Mouse (Mus musculus): ENCODE results near the gene Zbtb17.

The Zbtb17 gene

DNA sequence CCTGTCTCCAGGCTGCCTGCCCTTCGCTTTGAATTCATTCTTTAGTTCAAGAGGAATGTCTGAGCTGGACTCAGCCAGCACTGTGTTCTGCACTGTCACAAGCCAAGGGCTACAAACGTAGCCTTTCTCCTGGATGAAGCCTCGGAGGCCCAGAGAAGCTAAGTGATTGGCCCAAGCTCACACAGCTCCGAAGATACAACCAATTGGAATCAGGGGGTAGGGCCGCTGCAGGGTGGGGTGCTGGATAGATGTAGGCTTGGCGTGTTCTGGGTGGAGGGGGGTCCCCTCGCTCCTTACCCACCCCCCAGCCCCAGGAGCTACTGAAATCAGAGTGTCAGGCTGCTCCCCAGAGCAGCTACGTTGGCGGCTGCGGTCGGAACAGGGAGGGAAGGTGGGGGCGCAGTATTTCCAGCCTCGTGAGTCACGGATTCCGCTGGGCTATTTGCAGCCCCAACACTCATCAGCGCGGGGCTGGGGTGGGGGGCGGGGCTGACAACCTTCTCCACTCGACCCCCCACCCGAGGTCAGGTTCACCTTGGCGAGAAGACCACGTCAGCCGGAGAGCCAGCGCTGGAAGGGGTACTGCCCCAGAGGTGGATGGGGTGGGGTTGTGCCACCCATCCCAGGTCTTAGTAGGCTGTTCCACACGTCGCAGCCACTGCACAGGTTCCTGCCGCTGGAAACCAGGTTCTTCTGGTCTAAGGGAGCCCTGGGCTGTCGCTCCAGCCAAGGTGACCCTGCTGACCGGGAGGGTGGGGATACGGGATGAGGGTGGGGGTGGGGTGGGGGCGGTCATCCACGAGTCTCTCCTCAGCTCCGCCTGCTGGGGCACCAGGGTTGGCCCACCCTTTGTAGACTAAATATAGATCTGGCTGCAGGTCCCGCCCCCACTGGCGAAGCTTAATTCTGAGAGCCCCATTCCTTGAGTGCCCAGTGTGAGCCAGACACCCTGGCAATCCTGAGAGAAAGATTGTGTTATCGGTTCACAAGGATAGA lies 18.7 kb upstream of the Zbtb17 start:
- peak; percentile 93 for ATAC-seq (ENCODE audit: insufficient number of reproducible peaks, low FRiP score, low TSS enrichment)

DNA sequence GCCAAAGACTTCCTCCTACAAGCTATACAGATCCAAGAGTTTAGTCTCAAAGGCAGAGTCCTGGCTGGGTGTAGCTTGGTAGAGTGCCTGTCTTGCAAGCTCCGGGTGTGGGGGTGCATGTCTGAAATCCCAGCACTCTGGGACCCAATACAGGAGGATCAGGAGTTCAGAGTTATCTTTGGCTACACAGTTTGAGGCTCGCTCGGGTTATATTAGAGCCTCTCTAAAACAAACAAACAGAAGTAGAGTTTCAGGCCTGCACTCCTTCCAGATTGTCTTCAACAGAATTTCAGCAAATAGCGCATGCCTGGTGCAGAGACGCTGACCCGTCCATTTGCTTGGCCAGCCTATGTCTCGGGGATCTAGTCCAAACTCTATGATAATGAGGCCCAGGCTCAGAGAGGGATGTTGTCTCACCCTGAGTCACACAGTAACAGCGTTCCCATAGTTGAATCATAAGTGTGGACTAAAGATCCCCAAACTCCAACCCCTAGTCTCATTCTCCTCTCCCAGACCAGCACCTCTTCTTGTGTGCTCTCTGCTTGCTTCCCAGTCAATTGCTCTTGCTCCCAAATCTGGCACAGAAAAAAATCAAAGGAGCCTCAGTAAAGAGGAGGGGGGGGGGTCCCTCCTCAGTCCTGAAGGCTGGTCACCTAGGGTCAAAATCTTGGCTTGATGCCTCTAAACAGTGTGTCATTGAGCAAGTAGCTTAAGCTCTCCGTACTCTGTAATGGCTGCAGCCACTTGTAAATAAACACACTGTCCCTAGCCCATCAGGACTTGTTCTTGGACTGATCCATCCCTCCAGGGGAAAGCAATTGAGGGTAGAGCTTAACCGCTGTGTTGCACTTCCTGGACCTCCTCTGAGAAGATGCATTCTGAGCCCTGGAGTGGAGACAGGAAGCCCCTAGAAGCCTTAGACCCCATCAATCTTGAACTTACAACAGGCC lies 17.4 kb upstream of the Zbtb17 start:
- ATAC-seq (ENCODE audit: insufficient number of reproducible peaks, low FRiP score, low TSS enrichment): no peak

DNA sequence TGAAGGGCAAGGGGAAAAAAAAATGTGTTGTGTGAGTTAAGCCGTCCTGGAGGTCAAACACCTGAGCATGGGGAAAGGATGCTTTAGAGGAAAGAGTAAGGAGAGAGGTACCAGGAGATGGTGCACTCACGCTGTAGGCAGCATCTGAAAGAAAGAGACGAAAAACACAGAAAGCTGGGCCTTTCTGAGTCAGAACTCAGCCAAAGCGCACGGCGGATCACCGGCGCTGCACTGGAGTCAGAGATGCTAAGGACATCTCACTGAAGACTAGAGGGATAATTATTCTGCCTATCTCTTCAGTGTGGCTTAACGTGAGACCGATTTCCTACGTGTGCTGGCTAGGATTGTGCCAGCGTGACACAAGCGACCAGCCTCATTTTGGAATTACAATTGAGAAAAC lies 16.5 kb upstream of the Zbtb17 start:
- no peak for ATAC-seq (ENCODE audit: insufficient number of reproducible peaks, low FRiP score, low TSS enrichment)

DNA sequence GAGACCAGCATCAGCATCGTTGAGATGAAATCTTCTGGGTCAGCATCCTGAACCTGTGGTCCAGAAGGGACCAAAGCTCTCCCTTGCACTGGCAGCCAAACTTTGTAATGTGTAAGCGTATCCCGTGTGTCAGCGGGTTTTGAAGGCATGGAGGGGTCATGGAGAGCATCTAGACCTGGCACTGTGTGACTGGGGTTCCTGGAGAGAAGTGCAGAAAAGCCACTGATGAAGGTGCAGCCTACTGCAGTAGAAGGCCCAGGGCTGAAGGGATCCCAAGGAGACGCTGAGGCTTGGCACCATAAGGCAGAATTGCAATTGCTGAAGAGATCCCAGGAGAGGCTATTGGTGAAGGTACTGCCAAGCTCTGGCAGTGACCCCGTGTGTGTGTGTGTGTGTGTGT lies 15.1 kb upstream of the Zbtb17 start:
- ATAC-seq (ENCODE audit: insufficient number of reproducible peaks, low FRiP score, low TSS enrichment): no peak

DNA sequence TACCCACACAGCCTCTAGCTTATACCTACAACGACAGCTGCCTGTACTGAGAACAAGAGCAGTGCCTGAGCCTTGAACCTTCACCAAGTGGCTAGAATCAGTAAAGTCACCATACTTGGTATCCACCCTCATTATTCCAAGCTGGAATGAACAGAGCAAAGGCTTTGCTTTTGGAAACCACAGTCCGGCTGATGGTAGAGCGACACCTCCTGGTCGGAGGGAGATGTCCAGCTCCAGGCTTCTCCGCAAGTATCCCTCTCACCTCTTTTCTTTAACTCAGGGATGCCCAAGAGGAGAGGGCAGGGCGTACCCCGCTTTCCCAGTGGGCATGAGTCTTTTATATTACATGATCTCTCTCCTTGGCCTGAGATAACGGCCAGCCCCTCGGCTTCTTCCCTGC lies 14.6 kb upstream of the Zbtb17 start:
- no peak for ATAC-seq (ENCODE audit: insufficient number of reproducible peaks, low FRiP score, low TSS enrichment)

DNA sequence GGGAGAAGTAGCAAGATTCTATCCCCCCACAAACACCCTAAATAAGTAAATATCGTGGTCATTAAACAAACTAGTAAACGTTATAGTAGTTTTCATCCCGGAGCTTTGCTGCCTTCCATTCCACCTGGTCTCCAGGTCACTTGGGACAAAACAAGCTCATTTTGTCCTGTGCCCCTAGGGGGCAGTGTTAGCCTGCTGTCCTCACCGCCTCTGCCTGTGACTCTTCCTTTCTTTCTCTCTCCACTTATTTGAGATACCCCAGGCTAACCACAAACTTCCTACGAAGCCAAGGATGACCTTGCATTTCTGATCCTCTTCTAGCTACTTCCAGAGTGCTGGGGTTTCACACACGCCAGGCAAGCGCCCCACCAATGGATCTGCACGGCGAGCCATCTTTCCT lies 13.5 kb upstream of the Zbtb17 start:
- no peak for ATAC-seq (ENCODE audit: insufficient number of reproducible peaks, low FRiP score, low TSS enrichment)

DNA sequence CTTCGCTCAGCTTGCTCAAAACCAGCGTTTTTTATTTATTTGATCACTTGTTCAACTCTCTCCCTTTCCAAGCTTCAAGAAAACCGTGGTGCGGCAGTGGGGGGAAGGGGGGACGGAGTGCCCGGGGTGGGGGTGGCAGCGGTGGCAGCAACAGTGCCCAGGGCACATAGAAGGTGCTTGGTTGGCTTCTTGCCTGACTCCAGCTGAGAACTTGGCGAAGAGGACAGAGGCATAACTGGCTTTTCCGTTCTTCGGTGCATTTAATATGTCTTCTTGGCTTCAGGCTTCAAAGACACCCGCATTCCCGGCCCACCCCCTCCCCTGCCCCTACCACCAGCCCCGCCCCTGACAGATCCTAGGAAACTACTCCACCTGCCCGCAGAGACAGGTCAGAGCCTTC lies 11.8 kb upstream of the Zbtb17 start:
- no peak for ATAC-seq (ENCODE audit: insufficient number of reproducible peaks, low FRiP score, low TSS enrichment)

DNA sequence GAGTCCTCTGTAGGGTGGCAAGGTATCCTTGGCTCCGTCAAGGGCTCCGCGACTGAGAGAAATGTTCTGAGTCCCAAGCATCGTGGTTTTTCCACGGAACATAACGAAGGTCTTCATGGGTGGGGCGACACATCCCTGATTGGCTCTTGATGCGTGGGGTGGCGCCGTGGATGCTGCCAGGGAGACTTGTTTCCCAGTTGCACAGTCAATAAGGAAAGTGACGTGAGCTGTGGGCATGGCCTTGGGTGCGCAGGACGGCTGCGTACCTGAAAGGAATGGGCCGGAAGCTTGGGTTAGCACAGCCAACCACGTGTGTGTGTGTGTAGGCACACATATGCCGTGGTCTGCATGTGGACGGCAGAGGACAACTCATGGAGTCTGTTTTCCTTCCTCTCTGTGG lies 11.3 kb upstream of the Zbtb17 start:
- ATAC-seq (ENCODE audit: insufficient number of reproducible peaks, low FRiP score, low TSS enrichment): no peak

DNA sequence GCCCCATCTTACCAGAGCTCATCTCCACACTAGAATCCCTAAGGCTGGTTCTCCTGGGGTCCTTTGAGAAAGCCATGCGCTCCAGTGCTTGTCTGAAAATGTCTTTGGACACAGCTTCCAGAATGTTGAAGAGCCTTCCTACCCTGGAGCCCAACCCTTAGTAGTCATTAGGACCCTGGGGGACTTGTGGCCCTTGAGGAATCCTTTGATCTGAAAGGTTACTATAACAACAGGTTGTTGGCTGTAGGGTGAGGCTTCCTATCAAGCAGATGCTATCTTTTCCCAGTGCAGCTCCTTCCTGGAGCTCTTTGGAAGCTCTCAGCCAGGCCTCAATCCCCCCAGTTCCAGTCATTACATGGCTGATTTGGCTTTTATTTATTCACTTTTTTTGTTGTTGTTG lies 8.5 kb upstream of the Zbtb17 start, which contains the start of gene Srarp:
Gene Srarp, minus strand, starts transcription at position 132 of the 400 bp plus-strand sequence.
- no peak for ATAC-seq (ENCODE audit: insufficient number of reproducible peaks, low FRiP score, low TSS enrichment)

DNA sequence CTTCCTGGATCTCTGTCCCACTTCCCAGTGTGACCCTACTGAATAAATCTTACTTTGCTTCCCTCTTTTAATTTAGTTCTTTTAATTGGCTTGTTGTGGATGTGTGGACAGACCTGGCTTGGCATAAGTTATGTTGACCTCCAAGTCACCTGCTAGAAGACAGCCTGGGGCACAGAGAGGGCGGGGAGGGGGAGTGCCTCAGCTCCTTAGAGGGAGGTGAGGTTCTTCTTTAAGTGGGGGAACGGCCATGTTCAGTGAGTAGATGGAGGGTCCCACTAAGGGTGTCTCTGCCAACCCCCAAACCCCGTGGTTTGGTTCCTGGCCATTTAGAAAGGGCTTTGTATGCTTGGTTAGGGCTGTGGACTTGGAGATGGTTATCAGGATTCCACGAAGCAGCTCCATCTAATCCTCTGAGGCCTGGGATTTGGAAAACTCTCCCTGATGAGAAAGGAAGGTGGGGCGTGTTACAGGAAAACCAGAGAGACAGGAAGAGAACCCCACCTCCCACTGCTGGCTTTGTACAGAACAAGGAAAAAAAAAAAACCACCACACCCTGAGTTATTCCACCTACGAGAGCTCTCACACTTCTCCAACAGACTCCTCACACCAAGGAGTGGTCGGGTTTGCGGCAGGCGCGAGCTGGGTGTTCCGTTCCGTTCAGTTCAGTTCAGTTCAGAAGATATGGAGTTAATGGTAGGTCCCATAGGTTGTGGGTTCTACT lies 5.2 kb upstream of the Zbtb17 start:
- ATAC-seq (ENCODE audit: insufficient number of reproducible peaks, low FRiP score, low TSS enrichment): no peak

DNA sequence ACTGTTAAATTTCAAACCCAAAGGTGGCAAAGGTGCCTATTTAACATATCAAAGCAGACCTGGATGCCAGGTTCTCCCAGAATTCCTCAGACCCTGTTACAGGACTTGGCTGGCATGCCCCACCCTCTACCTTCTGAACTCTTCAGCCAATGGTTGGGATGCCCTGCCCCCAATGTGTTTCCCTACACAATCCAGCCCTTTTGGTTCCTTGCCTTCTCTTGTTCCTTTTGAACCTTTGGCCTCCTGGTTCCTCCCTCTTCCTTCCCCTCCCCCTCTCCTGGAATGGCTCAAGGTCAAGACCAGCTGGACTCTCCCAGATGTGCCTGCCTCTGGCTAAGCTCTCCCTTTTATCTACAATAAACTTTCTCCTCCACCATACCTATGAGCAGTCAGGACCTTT lies 3.6 kb upstream of the Zbtb17 start:
- ATAC-seq (ENCODE audit: insufficient number of reproducible peaks, low FRiP score, low TSS enrichment): no peak

DNA sequence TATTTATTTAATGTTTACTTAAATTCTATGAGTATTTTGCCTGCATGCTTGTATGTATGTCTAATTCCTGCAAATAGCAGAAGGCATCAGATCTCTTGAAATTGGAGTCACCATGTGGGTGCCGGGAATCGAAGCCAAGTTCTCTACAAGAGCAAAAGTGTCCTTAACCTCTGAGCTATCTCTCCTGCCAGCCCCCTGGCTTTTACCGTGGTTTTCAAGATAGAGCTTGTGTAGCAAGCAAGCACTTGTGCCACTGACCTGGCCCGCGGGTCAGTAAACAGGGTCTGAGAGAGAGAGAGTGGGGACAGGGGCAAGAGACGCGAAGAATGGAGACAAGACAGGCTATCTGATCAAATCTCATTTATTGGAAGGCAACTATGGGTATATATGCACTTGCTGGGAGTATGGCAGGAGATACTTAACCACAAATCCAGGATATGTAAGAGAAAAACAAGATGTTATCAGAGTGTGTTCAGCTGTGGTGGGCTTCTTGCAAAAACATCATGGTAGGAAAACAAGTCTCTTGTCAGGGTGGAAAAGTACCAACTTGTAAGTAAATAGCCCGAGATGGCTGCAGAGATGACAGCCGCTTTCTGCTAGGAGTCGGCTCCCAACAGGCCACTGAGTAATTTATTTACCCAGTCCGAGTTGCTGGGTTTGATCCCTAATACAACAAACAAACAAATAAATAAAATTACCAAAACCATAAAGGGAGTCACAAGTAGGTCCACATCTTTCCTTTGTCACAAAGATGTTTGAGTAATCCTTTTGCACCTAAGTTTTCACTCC lies 619 bp upstream of the Zbtb17 start:
- ATAC-seq (ENCODE audit: insufficient number of reproducible peaks, low FRiP score, low TSS enrichment): no peak

DNA sequence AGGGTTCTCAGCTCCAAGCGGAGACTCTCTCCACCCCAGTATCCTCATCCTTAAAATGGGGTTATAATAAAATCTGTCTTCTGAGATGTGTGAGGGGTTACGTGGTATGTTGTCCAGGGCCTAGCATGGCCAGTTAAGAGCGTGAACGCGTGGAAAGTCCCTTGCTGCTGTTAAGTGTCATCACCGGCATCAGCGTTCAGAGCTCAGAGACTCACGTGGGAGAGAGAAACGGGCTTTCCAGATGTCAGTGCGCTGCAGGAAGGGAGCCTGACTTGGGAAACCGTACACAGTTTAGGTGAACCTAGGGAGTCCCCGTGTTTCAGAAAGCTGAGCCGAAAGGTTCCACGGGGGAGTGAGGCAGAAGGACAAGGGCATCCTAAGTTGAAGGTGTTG lies 870 bp downstream of the Zbtb17 start:
- ATAC-seq (ENCODE audit: insufficient number of reproducible peaks, low FRiP score, low TSS enrichment): no peak

DNA sequence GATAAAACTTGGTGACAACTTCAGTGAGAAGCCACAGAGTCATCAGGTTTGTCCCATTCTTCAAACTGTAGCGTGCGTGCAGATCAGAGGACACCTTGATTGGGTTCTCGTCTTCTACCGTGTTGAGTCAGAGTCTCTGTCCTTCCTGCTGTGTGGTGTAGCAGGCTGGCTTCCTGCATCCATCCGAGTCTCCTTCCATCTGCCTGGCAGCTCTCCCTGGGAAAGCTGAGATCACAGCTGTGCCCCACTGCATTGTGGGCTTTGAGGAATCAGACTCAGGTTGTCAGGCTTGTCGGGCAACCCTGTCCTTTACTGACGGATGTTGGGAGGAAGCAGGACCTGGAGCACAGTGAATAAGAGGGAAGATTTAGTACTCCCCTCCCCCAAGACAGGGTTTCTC lies 1.8 kb downstream of the Zbtb17 start:
- ATAC-seq (ENCODE audit: insufficient number of reproducible peaks, low FRiP score, low TSS enrichment): no peak

DNA sequence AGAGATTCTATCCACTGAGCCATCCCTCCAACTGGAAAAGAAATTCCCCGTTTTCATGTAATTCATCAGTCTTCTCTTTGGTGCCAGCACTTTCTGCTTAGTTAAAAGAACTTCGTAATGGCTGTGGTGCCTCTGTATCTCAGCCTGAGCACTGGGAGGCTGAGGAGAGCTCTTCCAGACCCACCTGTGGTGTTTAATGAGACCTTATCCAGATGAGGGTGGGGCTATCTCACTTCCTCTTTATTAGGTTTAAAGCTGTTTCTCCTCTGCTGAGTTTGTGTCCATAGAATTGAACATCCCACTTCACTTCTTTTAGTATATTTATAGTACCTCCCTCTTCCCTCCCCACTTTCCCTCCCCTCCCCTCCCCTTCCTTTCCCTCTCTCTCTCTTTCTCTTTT lies 6.8 kb downstream of the Zbtb17 start:
- no peak for ATAC-seq (ENCODE audit: insufficient number of reproducible peaks, low FRiP score, low TSS enrichment)

DNA sequence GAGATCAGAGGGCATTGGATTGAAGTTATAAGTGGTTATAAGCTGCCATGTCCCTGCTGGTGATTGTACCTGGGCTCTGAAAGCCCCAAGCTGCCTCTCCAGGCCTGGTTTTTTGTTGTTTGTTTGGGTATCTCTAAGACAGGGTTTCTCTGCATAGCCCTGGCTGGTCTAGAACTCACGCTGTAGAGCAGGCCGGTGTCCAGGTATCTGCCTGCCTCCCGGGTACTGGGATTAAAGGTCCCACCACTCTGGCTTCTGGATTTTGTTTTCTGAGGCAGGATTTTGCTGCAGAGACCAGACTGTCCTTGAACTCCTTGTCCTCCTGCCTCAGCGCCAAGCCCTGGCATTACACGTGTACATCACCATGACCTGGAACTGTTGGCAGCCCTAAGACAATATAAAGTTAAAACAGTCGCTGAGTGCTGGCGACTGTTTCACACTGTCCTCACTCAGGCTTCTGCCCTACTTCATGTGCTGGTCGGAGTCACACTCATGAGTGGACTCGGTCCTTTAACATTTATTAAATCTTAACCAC lies 7.5 kb downstream of the Zbtb17 start:
- ATAC-seq (ENCODE audit: insufficient number of reproducible peaks, low FRiP score, low TSS enrichment): no peak

DNA sequence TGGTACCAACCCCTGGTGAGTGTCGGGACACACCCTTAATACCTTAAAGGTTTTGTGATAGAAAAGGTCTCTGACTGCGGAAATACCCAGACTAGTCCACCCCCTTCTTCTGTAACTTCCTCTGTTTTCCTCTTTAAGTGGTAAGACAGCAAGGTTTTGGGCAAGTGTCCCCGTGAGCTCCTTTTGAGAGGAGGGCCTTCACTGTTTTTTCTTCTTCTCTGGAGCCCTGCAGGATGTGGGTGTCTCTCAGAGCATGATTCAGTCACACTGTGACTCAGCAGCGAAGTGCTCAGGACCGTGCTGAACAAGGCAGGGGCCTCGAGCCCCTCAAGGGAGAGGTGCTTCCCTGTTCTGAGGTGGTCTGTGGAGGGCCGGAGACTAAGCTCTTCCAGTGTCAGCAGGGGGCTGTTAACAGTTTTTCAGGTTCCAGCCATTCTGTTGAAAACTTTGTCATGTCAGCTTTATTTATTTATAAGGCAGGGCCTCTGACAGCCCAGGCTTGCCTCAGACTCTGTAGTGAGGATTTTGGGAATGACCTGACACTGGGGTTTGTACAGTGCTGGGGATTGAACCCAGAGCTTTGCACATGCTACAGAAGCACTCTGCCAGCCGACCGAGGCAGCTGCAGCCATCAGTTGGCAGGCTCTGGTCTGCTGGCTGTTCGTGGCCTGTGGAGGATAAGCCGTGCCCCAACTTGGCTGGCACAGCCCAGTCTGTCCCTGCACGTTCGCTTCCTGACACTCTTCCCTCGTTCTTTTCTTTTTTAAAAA lies 10.3 kb downstream of the Zbtb17 start:
- ATAC-seq (ENCODE audit: insufficient number of reproducible peaks, low FRiP score, low TSS enrichment): no peak

DNA sequence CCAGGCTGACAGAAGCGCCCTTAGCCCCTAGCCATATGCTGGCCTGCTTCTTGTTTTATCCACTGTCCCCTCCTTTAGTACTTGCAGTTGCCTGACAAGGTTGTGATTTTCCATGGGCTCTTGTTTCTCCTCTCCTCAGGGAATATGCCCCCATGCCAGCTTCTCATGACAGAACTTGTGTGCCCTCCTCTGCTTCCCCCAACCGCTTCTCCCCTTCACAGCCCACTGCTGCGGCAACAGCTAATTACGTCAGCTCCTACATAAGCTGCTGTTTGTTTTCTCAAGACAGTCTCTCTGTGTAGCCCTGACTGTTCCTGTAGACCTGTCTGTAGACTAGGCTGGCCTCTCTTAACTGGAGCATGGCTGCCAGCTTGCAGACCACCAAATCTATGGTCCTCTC lies 11.1 kb downstream of the Zbtb17 start:
- no peak for ATAC-seq (ENCODE audit: insufficient number of reproducible peaks, low FRiP score, low TSS enrichment)

Measured in cerebellum, adult (tissue).